Mouse (Mus musculus): ENCODE results near the gene Gas7. TPM values are rescaled to one million over a fixed set of nuclear protein-coding genes. Genes with fewer than 3 reads are reported as not detected.

Gene Gas7
- total and polyA plus RNA-seq, 3 experiments = 0.44 TPM; not detected in 2

GRCm38 (mm10) chr11:67643465-67643864 lies 188.2 kb downstream of the Gas7 start:
- TF ChIP-seq TAL1 (conservative IDR thresholded peaks at IDR 0.05; ENCODE audit: low read depth, low read length) = no peak
- TF ChIP-seq GATA2 (IDR thresholded peaks at IDR 0.05; ENCODE audit: borderline replicate concordance, low read depth, low read length) = no peak
- no peak for TF ChIP-seq CTCF (IDR thresholded peaks at IDR 0.05; ENCODE audit: low read depth, low read length)
- TF ChIP-seq POLR2AphosphoS5 (IDR thresholded peaks at IDR 0.05; ENCODE audit: insufficient replicate concordance, low read depth, low read length) = no peak
- TF ChIP-seq GATA1 (IDR thresholded peaks at IDR 0.05; ENCODE audit: borderline replicate concordance, low read length) = no peak
- Histone ChIP-seq H3K9me3 (replicated peaks) (peaks cover 81% of the 10 kb centered on the region), H3K36me3 (replicated peaks) (no peaks in the 10 kb centered on the region), H3K27me3 (ENCODE audit: insufficient read depth, low read length) (no peaks in the 10 kb centered on the region), H3K4me3 (ENCODE audit: low read depth, low read length) (no peak overlapping the region), H3K4me1 (ENCODE audit: insufficient read depth, low read depth, low read length) (no peaks in the 10 kb centered on the region)
- ATAC-seq (ENCODE audit: extremely low read depth, insufficient number of reproducible peaks, low FRiP score, poor library complexity, severe bottlenecking) (no peak), DNase-seq (ENCODE audit: low spot score) (no peak)

DNA sequence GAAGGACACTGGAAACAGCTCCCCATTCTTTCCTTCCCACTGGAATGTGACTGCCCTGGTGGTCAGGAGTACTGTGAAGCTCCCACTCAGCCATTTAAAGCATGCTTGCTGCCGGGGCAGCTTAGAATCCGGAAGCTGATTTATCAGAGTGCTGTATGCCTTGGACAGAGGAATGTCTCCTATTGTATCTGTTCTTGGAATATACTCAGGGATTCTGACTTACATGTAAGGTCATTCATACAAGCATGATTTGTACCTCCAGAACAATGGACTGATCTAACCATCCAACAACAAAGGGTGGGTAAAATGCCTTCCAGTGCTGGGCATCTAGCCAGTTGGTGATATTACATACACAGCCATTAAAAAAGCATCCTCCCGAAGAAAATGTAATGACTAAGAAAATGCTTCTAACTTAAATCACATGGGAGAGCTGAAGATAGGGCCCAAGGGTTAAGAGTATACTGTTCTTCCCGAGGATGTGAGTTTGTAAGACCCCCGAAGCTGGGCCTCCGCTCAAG lies 189.5 kb downstream of the Gas7 start:
- Histone ChIP-seq H3K4me3 (ENCODE audit: low read depth, low read length) (no peak overlapping the region), H3K36me3 (replicated peaks) (no peaks in the 10 kb centered on the region), H3K4me1 (ENCODE audit: insufficient read depth, low read depth, low read length) (no peaks in the 10 kb centered on the region), H3K27me3 (ENCODE audit: insufficient read depth, low read length) (no peaks in the 10 kb centered on the region), H3K9me3 (replicated peaks) (peaks cover 77% of the 10 kb centered on the region)
- TF ChIP-seq CTCF (IDR thresholded peaks at IDR 0.05; ENCODE audit: low read depth, low read length) (no peak), GATA1 (IDR thresholded peaks at IDR 0.05; ENCODE audit: borderline replicate concordance, low read length) (no peak), POLR2AphosphoS5 (IDR thresholded peaks at IDR 0.05; ENCODE audit: insufficient replicate concordance, low read depth, low read length) (no peak), GATA2 (IDR thresholded peaks at IDR 0.05; ENCODE audit: borderline replicate concordance, low read depth, low read length) (no peak), TAL1 (conservative IDR thresholded peaks at IDR 0.05; ENCODE audit: low read depth, low read length) (no peak)
- DNase-seq (ENCODE audit: low spot score) (no peak), ATAC-seq (ENCODE audit: extremely low read depth, insufficient number of reproducible peaks, low FRiP score, poor library complexity, severe bottlenecking) (no peak)

DNA sequence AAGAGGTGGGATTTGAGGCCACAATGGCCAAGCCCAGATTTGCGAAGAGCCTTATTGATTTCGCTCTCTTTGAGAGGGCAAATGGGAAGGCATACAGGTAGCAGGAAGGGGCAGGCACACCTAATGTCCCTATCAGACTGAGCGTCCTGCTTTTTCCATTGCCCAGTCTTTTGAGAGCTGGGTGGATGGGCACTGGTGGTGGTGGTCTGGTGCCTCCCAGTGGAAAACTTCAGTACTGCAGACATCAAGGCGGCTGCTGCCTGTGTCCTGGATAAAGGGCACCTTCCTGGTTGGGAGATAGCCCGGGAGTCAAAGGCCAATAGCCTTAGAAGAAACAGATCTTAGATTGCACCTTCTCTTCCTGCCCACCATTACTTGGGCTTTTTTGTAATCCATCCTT lies 192.5 kb downstream of the Gas7 start:
- Histone ChIP-seq H3K36me3 (replicated peaks) (no peaks in the 10 kb centered on the region), H3K4me1 (ENCODE audit: insufficient read depth, low read depth, low read length) (no peaks in the 10 kb centered on the region), H3K27me3 (ENCODE audit: insufficient read depth, low read length) (no peaks in the 10 kb centered on the region), H3K9me3 (replicated peaks) (peaks cover 84% of the 10 kb centered on the region), H3K4me3 (ENCODE audit: low read depth, low read length) (no peak overlapping the region)
- ATAC-seq (ENCODE audit: extremely low read depth, insufficient number of reproducible peaks, low FRiP score, poor library complexity, severe bottlenecking) (no peak), DNase-seq (ENCODE audit: low spot score) (no peak)
- no peak for TF ChIP-seq CTCF (IDR thresholded peaks at IDR 0.05; ENCODE audit: low read depth, low read length)
- TF ChIP-seq GATA1 (IDR thresholded peaks at IDR 0.05; ENCODE audit: borderline replicate concordance, low read length) = no peak
- TF ChIP-seq POLR2AphosphoS5 (IDR thresholded peaks at IDR 0.05; ENCODE audit: insufficient replicate concordance, low read depth, low read length) = no peak
- no peak for TF ChIP-seq GATA2 (IDR thresholded peaks at IDR 0.05; ENCODE audit: borderline replicate concordance, low read depth, low read length)
- no peak for TF ChIP-seq TAL1 (conservative IDR thresholded peaks at IDR 0.05; ENCODE audit: low read depth, low read length)

DNA sequence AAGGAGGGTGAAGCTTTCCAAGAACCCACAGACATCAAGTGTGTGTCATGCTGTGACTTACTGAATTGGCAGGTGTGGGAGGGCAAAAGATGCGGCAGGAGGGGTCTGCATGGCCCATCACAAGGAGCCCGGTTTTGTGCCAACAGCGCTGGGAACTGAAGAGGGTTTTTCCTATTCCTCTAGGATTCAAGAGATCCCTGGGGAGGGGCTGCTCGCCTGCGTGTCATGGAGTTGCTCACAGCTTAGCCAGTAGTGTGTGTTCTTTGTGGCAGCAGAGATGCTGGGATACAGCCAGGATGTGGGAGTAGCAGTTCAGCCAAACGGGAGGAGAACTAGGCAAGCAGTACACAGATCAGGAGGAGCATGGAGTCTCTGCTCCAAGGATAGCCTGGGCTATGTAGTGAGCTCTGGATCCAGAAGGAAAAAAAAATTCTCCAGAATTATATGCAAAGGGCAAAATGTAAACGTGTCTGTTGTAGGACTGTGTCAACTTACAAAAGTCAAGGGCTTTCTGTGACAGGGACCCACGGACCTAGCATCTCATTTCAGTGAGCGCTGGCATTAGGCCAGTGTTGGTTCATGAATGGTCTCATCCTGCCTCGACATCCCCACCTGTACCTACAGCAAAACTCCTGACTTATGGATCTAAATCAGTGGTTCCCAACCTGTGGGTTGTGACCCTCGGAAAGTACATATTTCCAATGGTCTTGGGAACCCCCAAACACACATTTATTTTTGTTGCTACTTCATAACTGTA lies 193.6 kb downstream of the Gas7 start:
- Histone ChIP-seq H3K4me1 (ENCODE audit: insufficient read depth, low read depth, low read length) (no peaks in the 10 kb centered on the region), H3K27me3 (ENCODE audit: insufficient read depth, low read length) (no peaks in the 10 kb centered on the region), H3K36me3 (replicated peaks) (no peaks in the 10 kb centered on the region), H3K4me3 (ENCODE audit: low read depth, low read length) (no peak overlapping the region), H3K9me3 (replicated peaks) (peaks cover 83% of the 10 kb centered on the region)
- no peak for ATAC-seq (ENCODE audit: extremely low read depth, insufficient number of reproducible peaks, low FRiP score, poor library complexity, severe bottlenecking)
- TF ChIP-seq GATA2 (IDR thresholded peaks at IDR 0.05; ENCODE audit: borderline replicate concordance, low read depth, low read length) (no peak), CTCF (IDR thresholded peaks at IDR 0.05; ENCODE audit: low read depth, low read length) (no peak), TAL1 (conservative IDR thresholded peaks at IDR 0.05; ENCODE audit: low read depth, low read length) (no peak), GATA1 (IDR thresholded peaks at IDR 0.05; ENCODE audit: borderline replicate concordance, low read length) (no peak)
- DNase-seq (ENCODE audit: low spot score) = no peak

DNA sequence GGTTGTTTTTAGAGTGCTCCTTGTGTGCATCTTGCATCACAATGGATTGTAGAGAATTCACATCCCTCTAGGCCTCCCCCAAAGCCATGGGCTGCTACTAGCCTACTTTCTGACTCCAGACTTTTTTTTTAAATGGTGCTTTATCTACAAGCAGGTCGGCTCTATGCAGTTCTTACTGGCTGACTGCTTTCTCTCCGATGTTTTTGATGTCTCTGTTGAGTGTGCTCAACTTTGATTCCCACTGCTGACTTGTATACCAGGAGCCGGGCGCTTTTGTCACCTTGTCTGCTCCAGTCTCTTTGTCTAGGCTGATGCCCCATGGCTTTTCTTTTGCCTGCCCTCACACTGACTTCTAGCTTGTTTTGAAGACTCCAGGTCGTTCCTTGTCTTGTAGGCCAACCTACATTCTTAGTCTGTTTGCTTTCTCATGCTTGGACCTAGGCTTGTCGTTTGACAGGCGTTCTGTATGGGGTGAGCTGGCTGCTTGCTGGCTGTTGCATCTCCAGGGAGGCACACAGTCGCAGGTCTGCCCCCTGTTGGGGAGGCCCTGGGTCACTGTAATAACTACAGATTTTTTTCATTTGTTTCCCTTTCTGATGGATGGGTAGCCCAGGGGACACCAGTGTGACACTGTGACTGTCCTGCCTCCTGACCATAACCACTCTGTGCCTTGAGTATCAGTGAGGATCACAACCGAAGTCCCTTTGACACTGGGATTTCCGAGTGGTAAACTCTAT lies 194.9 kb downstream of the Gas7 start:
- no peak overlapping the region for H3K4me3 ChIP-seq (ENCODE audit: low read depth, low read length)
- H3K27me3 ChIP-seq (ENCODE audit: insufficient read depth, low read length) = no peaks in the 10 kb centered on the region
- H3K4me1 ChIP-seq (ENCODE audit: insufficient read depth, low read depth, low read length) = no peaks in the 10 kb centered on the region
- TF ChIP-seq POLR2AphosphoS5 (IDR thresholded peaks at IDR 0.05; ENCODE audit: insufficient replicate concordance, low read depth, low read length) (no peak), CTCF (IDR thresholded peaks at IDR 0.05; ENCODE audit: low read depth, low read length) (no peak), GATA2 (IDR thresholded peaks at IDR 0.05; ENCODE audit: borderline replicate concordance, low read depth, low read length) (no peak), GATA1 (IDR thresholded peaks at IDR 0.05; ENCODE audit: borderline replicate concordance, low read length) (no peak), TAL1 (conservative IDR thresholded peaks at IDR 0.05; ENCODE audit: low read depth, low read length) (no peak)
- H3K9me3 ChIP-seq (replicated peaks) = peaks cover 86% of the 10 kb centered on the region
- H3K36me3 ChIP-seq (replicated peaks) = no peaks in the 10 kb centered on the region
- no peak for DNase-seq (ENCODE audit: low spot score)
- no peak for ATAC-seq (ENCODE audit: extremely low read depth, insufficient number of reproducible peaks, low FRiP score, poor library complexity, severe bottlenecking)

GRCm38 (mm10) chr11:67651731-67652130 lies 196.5 kb downstream of the Gas7 start:
- Histone ChIP-seq H3K27me3 (ENCODE audit: insufficient read depth, low read length) (no peaks in the 10 kb centered on the region), H3K36me3 (replicated peaks) (no peaks in the 10 kb centered on the region), H3K4me3 (ENCODE audit: low read depth, low read length) (no peak overlapping the region), H3K4me1 (ENCODE audit: insufficient read depth, low read depth, low read length) (no peaks in the 10 kb centered on the region), H3K9me3 (replicated peaks) (peaks cover 91% of the 10 kb centered on the region)
- TF ChIP-seq TAL1 (conservative IDR thresholded peaks at IDR 0.05; ENCODE audit: low read depth, low read length) = no peak
- no peak for TF ChIP-seq GATA2 (IDR thresholded peaks at IDR 0.05; ENCODE audit: borderline replicate concordance, low read depth, low read length)
- TF ChIP-seq GATA1 (IDR thresholded peaks at IDR 0.05; ENCODE audit: borderline replicate concordance, low read length) = no peak
- TF ChIP-seq POLR2AphosphoS5 (IDR thresholded peaks at IDR 0.05; ENCODE audit: insufficient replicate concordance, low read depth, low read length) = no peak
- TF ChIP-seq CTCF (IDR thresholded peaks at IDR 0.05; ENCODE audit: low read depth, low read length) = no peak
- ATAC-seq (ENCODE audit: extremely low read depth, insufficient number of reproducible peaks, low FRiP score, poor library complexity, severe bottlenecking) (no peak), DNase-seq (ENCODE audit: low spot score) (no peak)

All from G1E (cell line).